Mouse (Mus musculus): ENCODE results near the gene Itga3.

Gene Itga3

GRCm38 (mm10) chr11:95096608-95097373, 20.2 kb upstream of the Itga3 start:
- no peak for DNase-seq (ENCODE audit: low read depth, low spot score)

GRCm38 (mm10) chr11:95095596-95095995, 19.0 kb upstream of the Itga3 start:
- DNase-seq (ENCODE audit: low read depth, low spot score): no peak

GRCm38 (mm10) chr11:95093077-95093476, 16.5 kb upstream of the Itga3 start:
- DNase-seq (ENCODE audit: low read depth, low spot score): no peak

- no peak for DNase-seq (ENCODE audit: low read depth, low spot score)
Observed at GRCm38 (mm10) chr11:95088857-95089779, 12.5 kb upstream of the Itga3 start.

GRCm38 (mm10) chr11:95088286-95088685, 11.7 kb upstream of the Itga3 start:
- peak; percentile 68 for DNase-seq (ENCODE audit: low read depth, low spot score)

GRCm38 (mm10) chr11:95087301-95088228, 11.0 kb upstream of the Itga3 start:
- DNase-seq (ENCODE audit: low read depth, low spot score): peak; percentile 77

GRCm38 (mm10) chr11:95086229-95086628, 9.6 kb upstream of the Itga3 start:
- no peak for DNase-seq (ENCODE audit: low read depth, low spot score)

- no peak for DNase-seq (ENCODE audit: low read depth, low spot score)
Observed at GRCm38 (mm10) chr11:95085710-95086109, 9.1 kb upstream of the Itga3 start.

- DNase-seq (ENCODE audit: low read depth, low spot score): peak; percentile 99
Observed at GRCm38 (mm10) chr11:95084811-95085382, 8.3 kb upstream of the Itga3 start.

- peak; percentile 89 for DNase-seq (ENCODE audit: low read depth, low spot score)
Observed at GRCm38 (mm10) chr11:95084175-95084574, 7.6 kb upstream of the Itga3 start.

GRCm38 (mm10) chr11:95082896-95083295, 6.3 kb upstream of the Itga3 start:
- DNase-seq (ENCODE audit: low read depth, low spot score): no peak

- DNase-seq (ENCODE audit: low read depth, low spot score): no peak
Observed at GRCm38 (mm10) chr11:95080783-95081182, 4.2 kb upstream of the Itga3 start.

GRCm38 (mm10) chr11:95079256-95079875, 2.8 kb upstream of the Itga3 start:
- DNase-seq (ENCODE audit: low read depth, low spot score): no peak

GRCm38 (mm10) chr11:95077956-95078355, 1.4 kb upstream of the Itga3 start:
- DNase-seq (ENCODE audit: low read depth, low spot score): no peak

- DNase-seq (ENCODE audit: low read depth, low spot score): peak; percentile 74
Observed at GRCm38 (mm10) chr11:95076041-95076535, 513 bp downstream of the Itga3 start.

- no peak for DNase-seq (ENCODE audit: low read depth, low spot score)
Observed at GRCm38 (mm10) chr11:95075197-95076040, 1.2 kb downstream of the Itga3 start.

- no peak for DNase-seq (ENCODE audit: low read depth, low spot score)
Observed at GRCm38 (mm10) chr11:95074694-95075093, 1.9 kb downstream of the Itga3 start.

GRCm38 (mm10) chr11:95073835-95074234, 2.8 kb downstream of the Itga3 start:
- DNase-seq (ENCODE audit: low read depth, low spot score): no peak

GRCm38 (mm10) chr11:95072804-95073203, 3.8 kb downstream of the Itga3 start:
- DNase-seq (ENCODE audit: low read depth, low spot score): no peak

- no peak for DNase-seq (ENCODE audit: low read depth, low spot score)
Observed at GRCm38 (mm10) chr11:95072136-95072535, 4.5 kb downstream of the Itga3 start.

All from ES-CJ7 (cell line).